Mouse (Mus musculus): Measurements from ENCODE around the gene Zmynd19. TPM values are rescaled to one million over a fixed set of nuclear protein-coding genes. Genes with fewer than 3 reads are reported as not detected.
A peak's percentile ranks its signal among the peaks of the same experiment; 100 is the strongest.
"Not testable (repeated sequence)": the region's sequence is repeated elsewhere in the genome, so short reads cannot be mapped to it uniquely, and the experiment has no call there.

The Zmynd19 gene
- total RNA-seq, 2 experiments from 2014 or later: 4.6 to 6.6 TPM

DNA sequence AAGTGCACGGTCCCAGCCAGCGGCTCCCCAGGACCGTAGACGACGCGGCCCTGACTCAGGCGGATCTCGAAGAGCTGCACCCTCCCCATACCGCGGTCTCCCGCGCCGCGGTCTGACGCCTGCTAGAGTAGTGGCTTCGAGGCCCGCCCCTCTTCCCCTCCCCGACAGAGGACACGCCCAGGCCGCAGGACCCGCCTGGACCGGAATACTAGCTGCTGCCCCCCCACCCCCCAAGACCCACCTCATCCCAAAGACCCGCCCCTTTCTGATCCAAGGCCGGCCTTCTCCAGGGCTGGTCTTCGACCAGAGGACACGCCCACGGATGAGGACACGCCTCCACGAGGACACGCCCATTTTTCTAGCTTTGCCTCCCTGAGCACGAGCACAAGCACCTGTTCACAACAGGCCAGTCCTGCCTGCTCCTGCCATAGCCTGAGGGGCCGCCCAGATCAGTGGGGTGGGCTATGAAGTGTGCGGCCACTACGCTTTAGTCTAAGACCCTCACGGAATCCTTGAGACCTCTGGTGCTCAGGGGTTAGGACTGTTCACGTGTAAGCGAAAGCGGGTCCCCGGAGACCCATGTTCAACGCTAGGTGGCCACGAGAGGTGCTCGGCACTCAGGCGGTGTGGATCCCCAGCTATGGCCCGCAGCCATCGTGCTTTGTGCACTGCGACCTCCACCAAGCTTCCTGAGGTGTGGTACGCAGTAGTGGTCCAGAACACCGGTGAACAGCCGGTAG is 14.4 kb upstream of the Zmynd19 start, which contains the start of gene Arrdc1:
Gene Arrdc1, minus strand, starts transcription at position 196 of the 740 bp plus-strand sequence.
- peak; percentile 91 for ATAC-seq (replicated peaks; ENCODE audit: low FRiP score, poor library complexity, severe bottlenecking)

DNA sequence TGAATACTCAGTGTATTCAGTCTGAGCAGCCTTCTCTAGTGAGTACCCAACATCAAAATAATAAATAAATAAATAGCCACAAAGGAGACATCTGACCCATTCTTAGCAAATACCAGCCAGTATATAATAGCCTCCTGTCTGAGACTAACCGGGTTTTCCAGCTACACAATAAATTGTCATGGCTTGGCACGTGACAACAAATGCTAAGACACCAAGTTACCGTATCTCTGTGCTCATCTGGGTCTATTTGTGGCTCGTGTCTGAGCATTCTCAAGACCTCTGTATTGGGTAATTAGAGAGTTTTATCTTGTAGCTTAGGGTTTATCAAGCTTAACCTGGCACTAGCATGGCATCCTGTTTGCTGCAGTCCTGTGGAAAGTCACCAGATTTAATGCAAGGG is 7.5 kb upstream of the Zmynd19 start:
- ATAC-seq (replicated peaks; ENCODE audit: low FRiP score, poor library complexity, severe bottlenecking): no peak

- not testable (repeated sequence) for ATAC-seq (replicated peaks; ENCODE audit: low FRiP score, poor library complexity, severe bottlenecking)
These were observed 5.3 kb upstream of the Zmynd19 start for GRCm38 (mm10) chr2:24944304-24944703.

DNA sequence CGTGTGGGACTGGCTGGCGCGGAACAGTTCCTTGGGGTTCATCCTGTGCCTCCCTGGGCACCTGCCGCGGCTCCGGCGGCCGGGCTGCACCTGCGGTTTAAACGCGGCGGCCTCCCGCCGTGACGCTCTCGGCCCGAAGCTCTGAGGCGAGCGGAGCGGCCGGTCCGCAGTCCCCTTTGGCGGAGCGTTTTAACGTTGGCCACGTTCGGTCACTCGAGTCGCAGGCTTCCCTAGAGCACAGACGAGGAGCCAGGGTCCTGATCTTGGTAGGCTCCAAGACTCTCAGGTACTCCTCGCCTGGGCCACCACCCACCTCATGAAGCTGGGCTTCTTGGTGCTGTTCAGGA is 570 bp downstream of the Zmynd19 start:
- ATAC-seq (replicated peaks; ENCODE audit: low FRiP score, poor library complexity, severe bottlenecking): peak; percentile 21

GRCm38 (mm10) chr2:24952537-24953055 is 3.0 kb downstream of the Zmynd19 start:
- no peak for ATAC-seq (replicated peaks; ENCODE audit: low FRiP score, poor library complexity, severe bottlenecking)

DNA sequence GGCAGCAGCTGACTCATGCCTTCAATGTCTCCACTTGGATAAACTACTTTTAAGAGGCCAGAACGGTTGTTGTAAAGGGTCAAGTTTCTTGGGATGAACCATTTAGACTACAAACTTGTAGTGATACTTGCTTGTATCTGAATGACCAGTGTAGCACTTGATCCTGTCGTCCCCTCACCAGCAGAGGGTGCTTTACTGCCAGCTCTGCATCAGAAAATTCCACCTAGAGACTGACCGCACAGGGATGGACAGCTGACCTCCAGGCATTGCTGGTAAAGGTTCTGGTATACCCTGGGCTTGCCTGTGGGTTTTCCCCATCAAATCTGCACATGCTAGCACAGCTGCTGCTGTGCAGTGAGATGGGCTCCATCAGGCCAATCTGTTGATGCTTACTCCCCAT is 11.3 kb downstream of the Zmynd19 start:
- ATAC-seq (replicated peaks; ENCODE audit: low FRiP score, poor library complexity, severe bottlenecking): no peak

- peak; percentile 98 for ATAC-seq (replicated peaks; ENCODE audit: low FRiP score, poor library complexity, severe bottlenecking)
These were observed 12.9 kb downstream of the Zmynd19 start, which contains the start of gene Dph7 for GRCm38 (mm10) chr2:24962304-24963000. TSS of gene Dph7 (plus strand) at chr2:24962400.

DNA sequence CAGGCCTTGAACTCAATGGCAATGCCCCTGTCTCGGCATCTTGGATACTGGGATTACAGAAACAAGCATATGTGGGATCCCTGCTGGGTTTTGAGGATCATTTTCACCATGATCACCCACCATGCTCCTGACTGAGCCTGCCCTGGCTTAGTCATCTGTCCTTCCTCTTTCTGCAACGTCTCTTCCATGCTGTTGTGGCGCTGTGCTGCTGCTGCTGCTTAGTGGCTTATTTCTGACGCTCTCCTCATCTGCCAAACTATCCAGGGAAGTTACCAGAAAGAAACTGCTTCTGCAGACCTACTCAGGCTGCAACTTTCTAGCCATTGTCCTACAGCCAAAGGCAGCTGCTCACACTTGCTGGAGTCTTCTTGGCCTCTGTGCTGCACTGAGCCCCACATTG is 20.8 kb downstream of the Zmynd19 start:
- ATAC-seq (replicated peaks; ENCODE audit: low FRiP score, poor library complexity, severe bottlenecking): no peak

GRCm38 (mm10) chr2:24974452-24974851 is 24.9 kb downstream of the Zmynd19 start:
- ATAC-seq (replicated peaks; ENCODE audit: low FRiP score, poor library complexity, severe bottlenecking): peak; percentile 47

DNA sequence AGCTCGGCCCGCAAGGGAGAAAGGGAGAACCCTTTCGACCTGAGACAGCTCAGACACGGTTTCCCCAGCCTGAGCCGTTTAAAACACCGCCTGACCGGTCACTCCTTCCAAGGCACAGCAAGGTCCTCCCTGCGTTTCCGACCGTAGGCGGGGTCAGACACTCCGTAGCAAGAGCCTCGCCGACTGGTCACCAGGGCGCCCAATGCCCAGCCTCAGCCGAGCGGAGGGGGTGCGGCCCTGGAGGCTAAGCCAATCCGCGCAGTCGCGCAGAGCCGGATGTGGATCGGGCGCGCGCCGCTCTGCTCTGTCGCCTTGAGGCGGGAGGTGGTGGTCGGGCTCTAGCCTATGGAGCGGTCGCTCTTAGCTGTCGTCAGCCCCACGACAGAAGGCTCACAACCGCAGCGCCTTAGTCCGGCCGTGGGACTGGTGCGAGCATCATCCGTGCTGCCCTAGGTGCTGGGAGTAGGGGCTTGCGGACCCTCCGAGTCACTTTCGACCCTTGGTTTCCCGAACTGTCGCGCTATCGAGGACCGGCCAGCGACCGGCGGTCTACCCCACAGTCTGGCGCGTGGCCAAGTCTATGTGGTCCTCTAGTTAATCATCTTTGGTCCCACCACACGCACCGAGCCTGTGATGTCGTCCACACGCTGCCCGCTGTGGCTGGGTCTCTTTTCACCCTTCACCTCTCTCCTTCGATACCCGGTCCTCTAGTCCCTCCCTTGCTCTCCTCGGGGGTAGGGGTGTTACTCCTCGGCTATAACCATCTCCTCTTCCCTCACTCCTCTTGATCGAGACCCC is 25.5 kb downstream of the Zmynd19 start, which contains the start of gene Mrpl41:
Gene Mrpl41, minus strand, starts transcription at position 193 of the 798 bp plus-strand sequence.
- ATAC-seq (replicated peaks; ENCODE audit: low FRiP score, poor library complexity, severe bottlenecking): peak; percentile 89

GRCm38 (mm10) chr2:24975704-24976297 is 26.2 kb downstream of the Zmynd19 start, which contains the start of gene Pnpla7:
TSS of gene Pnpla7 (plus strand) at chr2:24976033.
- peak; percentile 59 for ATAC-seq (replicated peaks; ENCODE audit: low FRiP score, poor library complexity, severe bottlenecking)

GRCm38 (mm10) chr2:24976960-24977359 is 27.4 kb downstream of the Zmynd19 start:
- ATAC-seq (replicated peaks; ENCODE audit: low FRiP score, poor library complexity, severe bottlenecking): peak; percentile 73

DNA sequence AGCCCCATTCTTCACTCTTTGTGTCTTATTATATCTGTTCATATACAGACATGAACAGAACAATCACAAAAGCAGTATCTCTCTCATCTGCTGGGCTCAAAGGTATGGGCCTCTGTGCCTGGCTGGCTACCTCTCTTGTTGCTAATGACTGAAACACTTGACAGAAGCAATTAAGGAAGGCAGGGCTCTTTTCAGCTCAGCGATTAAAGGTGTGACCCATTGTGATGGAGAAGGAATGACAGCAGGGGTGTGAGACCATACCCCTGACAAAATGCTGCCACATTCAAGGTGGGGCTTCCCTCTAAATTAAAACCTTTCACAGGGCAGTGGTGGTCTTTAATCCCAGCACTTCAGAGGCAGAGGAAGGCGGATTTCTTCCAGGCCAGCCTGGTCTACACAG is 38.2 kb downstream of the Zmynd19 start:
- ATAC-seq (replicated peaks; ENCODE audit: low FRiP score, poor library complexity, severe bottlenecking): no peak

DNA sequence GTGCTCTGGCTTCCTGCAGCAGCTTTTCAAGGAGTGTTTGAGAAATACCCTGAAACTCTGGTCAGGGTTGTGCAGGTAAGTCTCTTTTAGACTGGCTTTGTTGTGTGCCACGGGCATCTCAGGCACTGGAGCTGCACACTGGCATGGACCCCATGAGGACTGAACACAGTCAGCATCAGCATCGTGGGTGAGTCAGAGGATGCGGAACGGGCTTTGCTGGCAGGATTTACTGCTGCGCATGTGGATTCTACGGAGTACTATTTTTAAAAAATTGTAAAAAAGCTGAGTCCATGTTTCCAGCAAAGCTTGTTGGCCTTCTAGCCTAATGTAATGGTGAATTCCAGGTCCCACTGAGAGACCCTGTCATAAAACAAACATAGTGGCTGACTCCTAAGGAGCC is 45.7 kb downstream of the Zmynd19 start:
- ATAC-seq (replicated peaks; ENCODE audit: low FRiP score, poor library complexity, severe bottlenecking): no peak

GRCm38 (mm10) chr2:24996471-24996870 is 46.9 kb downstream of the Zmynd19 start:
- no peak for ATAC-seq (replicated peaks; ENCODE audit: low FRiP score, poor library complexity, severe bottlenecking)

DNA sequence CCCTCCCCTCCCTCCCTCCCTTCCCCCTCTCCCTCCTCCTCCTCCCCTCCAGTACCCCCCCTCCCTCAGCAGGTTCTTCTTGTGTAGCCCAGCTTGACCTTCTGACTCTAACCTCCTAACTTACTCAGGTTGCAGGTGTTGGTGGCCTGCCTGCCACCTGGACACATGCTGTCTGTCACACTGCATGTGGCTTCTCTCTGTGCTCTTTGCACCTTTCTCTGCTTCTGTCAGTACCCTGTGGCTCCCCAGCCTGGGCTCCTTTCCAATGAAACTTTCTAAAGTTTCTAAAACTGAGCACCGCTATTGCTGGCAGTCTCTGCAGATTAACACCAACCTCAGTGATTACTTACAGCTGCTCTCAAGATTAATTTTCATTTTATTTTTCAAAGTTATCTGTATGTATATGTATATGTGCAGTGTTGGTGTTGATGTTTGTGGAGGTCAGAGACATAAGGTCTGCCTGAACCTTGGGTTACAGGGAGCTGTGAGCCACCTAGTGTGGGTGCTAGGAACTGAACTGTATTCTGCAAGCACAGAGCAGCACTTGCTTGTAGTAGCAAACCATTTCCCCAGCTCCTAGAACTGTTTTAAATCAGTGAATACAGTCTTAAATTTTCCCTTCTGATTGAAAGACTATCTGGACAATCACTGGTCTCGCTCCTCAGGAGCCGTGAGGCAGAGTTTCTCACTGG is 51.1 kb downstream of the Zmynd19 start:
- peak; percentile 77 for ATAC-seq (replicated peaks; ENCODE audit: low FRiP score, poor library complexity, severe bottlenecking)

GRCm38 (mm10) chr2:25003946-25004786 is 54.6 kb downstream of the Zmynd19 start:
- no peak for ATAC-seq (replicated peaks; ENCODE audit: low FRiP score, poor library complexity, severe bottlenecking)

DNA sequence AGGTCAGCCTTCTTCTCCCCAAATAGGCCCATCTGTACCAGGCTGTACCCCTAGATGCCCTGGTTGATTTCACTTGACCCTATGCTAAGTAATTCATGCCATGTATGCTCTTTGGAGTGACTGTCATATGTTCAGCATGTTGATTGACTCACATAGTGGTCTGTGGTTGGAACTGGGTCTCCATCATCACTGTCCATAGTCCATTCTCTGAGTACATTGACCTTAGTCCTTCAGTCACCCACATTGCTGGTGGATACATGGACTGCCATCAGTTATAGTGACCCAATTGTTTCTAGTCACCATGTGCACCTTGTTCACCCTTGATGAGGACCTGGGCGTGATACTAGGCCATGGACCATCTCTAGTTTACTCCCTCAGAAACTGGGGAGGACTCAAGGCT is 57.2 kb downstream of the Zmynd19 start:
- ATAC-seq (replicated peaks; ENCODE audit: low FRiP score, poor library complexity, severe bottlenecking): no peak
